ENCODE assay signal across 27 mouse cellular contexts in the genomic region with DNA sequence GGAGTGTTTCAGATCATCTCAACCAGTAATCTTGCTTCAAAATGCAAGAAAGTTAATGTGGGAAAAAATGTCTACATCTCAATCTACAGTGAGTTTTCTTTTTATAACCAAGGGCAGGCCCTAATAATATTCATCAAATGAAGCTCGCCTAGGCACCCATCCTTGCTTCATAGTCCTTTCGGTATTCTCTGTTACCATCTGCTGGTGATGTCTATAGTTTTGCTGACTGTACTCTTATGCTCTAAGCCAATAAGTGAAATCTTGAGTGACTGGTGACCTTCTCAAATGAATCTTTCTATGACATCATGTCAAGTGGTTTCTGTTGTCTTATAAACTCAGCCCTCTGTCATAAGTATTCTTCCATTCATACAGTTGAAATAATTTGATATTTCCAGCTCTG.
"Had no signal": no experiment of that assay in that cellular context is flagged by ENCODE, and none has a peak within 500 bp of the region (broad histone marks: within the 10 kb centered on the region; RNA-seq: fewer than 3 reads in every experiment).

No protein-coding gene starts in this region.

- H3K9ac ChIP-seq: heart, embryonic 13.5 days; heart, embryonic 15.5 days; hindbrain, embryonic 13.5 days; hindbrain, embryonic 15.5 days; intestine, embryonic 15.5 days; kidney, embryonic 15.5 days; limb, embryonic 13.5 days; limb, embryonic 15.5 days; liver, embryonic 12.5 days; liver, embryonic 14.5 days had no signal

- ATAC-seq: hindbrain, postnatal 0 days; intestine, embryonic 15.5 days; intestine, postnatal 0 days; liver, embryonic 12.5 days had no signal

- DNase-seq: gastrocnemius, postnatal 14 days; gastrocnemius, postnatal 36 days; heart, adult 11 months; heart, adult 2 months; heart, postnatal 14 days; heart, postnatal 36 days; kidney, adult 2 months; kidney, adult 9 months; kidney, postnatal 14 days; kidney, postnatal 36 days; layer of hippocampus, adult 9-11 months; layer of hippocampus, postnatal 36 days; left cerebral cortex, postnatal 4 days had no signal

- H3K36me3 ChIP-seq: heart, embryonic 13.5 days; heart, embryonic 15.5 days; hindbrain, embryonic 13.5 days; hindbrain, embryonic 15.5 days; intestine, embryonic 15.5 days; kidney, embryonic 15.5 days; limb, embryonic 13.5 days; limb, embryonic 15.5 days; liver, embryonic 12.5 days had no signal

- H3K9me3 ChIP-seq: heart, embryonic 13.5 days; heart, embryonic 15.5 days; hindbrain, embryonic 13.5 days; hindbrain, embryonic 15.5 days; intestine, embryonic 15.5 days; kidney, embryonic 15.5 days; limb, embryonic 13.5 days; limb, embryonic 15.5 days; liver, embryonic 12.5 days had no signal

- H3K27me3 ChIP-seq: heart, embryonic 13.5 days; heart, embryonic 15.5 days; hindbrain, embryonic 13.5 days; hindbrain, embryonic 15.5 days; intestine, embryonic 15.5 days; kidney, embryonic 15.5 days; limb, embryonic 13.5 days; liver, embryonic 12.5 days had no signal

- H3K4me1 ChIP-seq: intestine, embryonic 15.5 days; kidney, embryonic 15.5 days; limb, embryonic 15.5 days had no signal

- H3K27ac ChIP-seq: heart, adult 2 months; heart, embryonic 13.5 days; heart, embryonic 15.5 days; hindbrain, embryonic 13.5 days; hindbrain, embryonic 15.5 days; hindbrain, postnatal 0 days; intestine, embryonic 15.5 days; kidney, embryonic 15.5 days; kidney, postnatal 0 days; limb, embryonic 13.5 days; limb, embryonic 15.5 days; liver, embryonic 12.5 days; liver, embryonic 14.5 days had no signal

- H3K4me2 ChIP-seq: heart, embryonic 11.5 days; heart, embryonic 13.5 days; heart, embryonic 15.5 days; hindbrain, embryonic 13.5 days; hindbrain, embryonic 15.5 days; intestine, embryonic 15.5 days; kidney, embryonic 15.5 days; limb, embryonic 13.5 days; limb, embryonic 15.5 days; liver, embryonic 12.5 days had no signal

- H3K4me3 ChIP-seq: heart, adult 2 months; heart, embryonic 13.5 days; heart, embryonic 15.5 days; hindbrain, embryonic 13.5 days; hindbrain, embryonic 15.5 days; intestine, embryonic 15.5 days; kidney, embryonic 15.5 days; limb, embryonic 13.5 days; limb, embryonic 15.5 days; liver, embryonic 12.5 days had no signal
